26 mouse cellular contexts compared by ENCODE assay signal in genomic region chr9:15312054-15312735, GRCm38 (mm10). TPM values are rescaled to one million over a fixed set of nuclear protein-coding genes. Genes with fewer than 3 reads are reported as not detected.
A peak's percentile ranks its signal among the peaks of the same experiment; 100 is the strongest.
DNase-seq lines count a peak whose midpoint lies in the region; ATAC-seq and TF ChIP-seq lines count a peak whose summit lies in the region.
"Had no signal": no experiment of that assay in that cellular context is flagged by ENCODE, and none has a peak within 500 bp of the region (broad histone marks: within the 10 kb centered on the region; RNA-seq: fewer than 3 reads in every experiment).

No protein-coding gene starts in this region.

- no peaks in the 10 kb centered on the region; a peak in 1 of 4 replicates for H3K4me1 ChIP-seq in ES-E14 (ENCODE audit: control insufficient read depth in 2 of 2, insufficient read depth in 2 of 2, low read length in 2 of 2, poor library complexity in 1 of 2)
- H3K4me1 ChIP-seq in liver, embryonic 16.5 days (ENCODE audit: control insufficient read depth, low read depth, low read length), result peaks cover 13% of the 10 kb centered on the region

- H3K9ac ChIP-seq in ES-E14 (ENCODE audit: insufficient read depth, low read depth, low read length, poor library complexity, severe bottlenecking), result no peak overlapping the region
- no peak overlapping the region for H3K9ac ChIP-seq in liver, embryonic 16.5 days (ENCODE audit: low read depth, low read length)
- H3K9ac ChIP-seq: embryonic facial prominence, embryonic 13.5 days; forebrain, embryonic 15.5 days; heart, embryonic 12.5 days; midbrain, embryonic 15.5 days; neural tube, embryonic 13.5 days had no signal

- in situ Hi-C loops in ES-E14 (cut with MboI; ENCODE audit: low sequenced_read_pairs in 2 of 2, unreplicated experiment in 2 of 2), result no loop called here

- H3K4me3 ChIP-seq in ES-E14 (ENCODE audit: insufficient read depth in 1 of 2, low read depth in 1 of 2, low read length in 2 of 2, poor library complexity in 1 of 2, severe bottlenecking in 1 of 2), result no peak overlapping the region
- H3K4me3 ChIP-seq in liver, embryonic 16.5 days (ENCODE audit: low read depth, low read length), result no peak overlapping the region
- no peak overlapping the region for H3K4me3 ChIP-seq in gastrocnemius, adult 2 months
- H3K4me3 ChIP-seq: embryonic facial prominence, embryonic 13.5 days; forebrain, embryonic 15.5 days; heart, embryonic 12.5 days; hindbrain, embryonic 10.5 days; midbrain, embryonic 15.5 days; neural tube, embryonic 13.5 days had no signal

- H3K9me3 ChIP-seq in ES-E14 (ENCODE audit: control insufficient read depth, insufficient read depth, low read depth, low read length), result no peaks in the 10 kb centered on the region
- H3K9me3 ChIP-seq in liver, embryonic 16.5 days (replicated peaks; ENCODE audit: control insufficient read depth, low read length), result no peaks in the 10 kb centered on the region
- H3K9me3 ChIP-seq: embryonic facial prominence, embryonic 13.5 days; forebrain, embryonic 15.5 days; heart, embryonic 12.5 days; hindbrain, embryonic 10.5 days; midbrain, embryonic 15.5 days; neural tube, embryonic 13.5 days had no signal

- WGBS in liver, embryonic 16.5 days (ENCODE audit: insufficient replicate concordance), result 50% methylated on average over 2 of the region's 2 CpGs

- H3K4me2 ChIP-seq in liver, embryonic 16.5 days (ENCODE audit: low read depth, low read length), result no peak overlapping the region
- H3K4me2 ChIP-seq: embryonic facial prominence, embryonic 13.5 days; forebrain, embryonic 15.5 days; heart, embryonic 12.5 days; midbrain, embryonic 15.5 days; neural tube, embryonic 13.5 days had no signal

- no peak for TF ChIP-seq CTCF in gastrocnemius, adult 2 months (IDR thresholded peaks at IDR 0.05)

- peak; percentile 28 for DNase-seq in cerebellum, adult 9-10 months
- DNase-seq in cerebellum, adult 11 months, result no peak
- no peak for DNase-seq in ES-E14 (ENCODE audit: low read depth, low spot score)
- DNase-seq in brain, adult 2 months (ENCODE audit: low read depth, low spot score), result peak; percentile 30
- DNase-seq in right cerebral cortex, postnatal 36 days (ENCODE audit: low spot score in 2 of 2), result no peak
- no peak for DNase-seq in gastrocnemius, adult 2 months
- DNase-seq: adrenal gland, postnatal 25 days; cerebellum, adult 11-12 months; gastrocnemius, postnatal 10 days; heart, adult 11 months; heart, postnatal 10 days; kidney, adult 11 months; lung, adult 18-20 months; lung, postnatal 14 days; retina, postnatal 1 day; right cerebral cortex, postnatal 25 days; thymus, postnatal 36 days had no signal

- intact Hi-C loops in gastrocnemius, adult 2 months (cut with DNase I), result no loop called here

- H3K27me3 ChIP-seq in liver, embryonic 16.5 days (ENCODE audit: control insufficient read depth, insufficient read depth, low read depth, low read length), result no peaks in the 10 kb centered on the region
- H3K27me3 ChIP-seq: embryonic facial prominence, embryonic 13.5 days; forebrain, embryonic 15.5 days; heart, embryonic 12.5 days; midbrain, embryonic 15.5 days; neural tube, embryonic 13.5 days had no signal

- H3K27ac ChIP-seq in ES-E14 (ENCODE audit: insufficient read depth, low read depth, low read length, poor library complexity, severe bottlenecking), result no peak overlapping the region
- H3K27ac ChIP-seq in liver, embryonic 16.5 days (ENCODE audit: low read length), result no peak overlapping the region
- no peak overlapping the region for H3K27ac ChIP-seq in gastrocnemius, adult 2 months
- H3K27ac ChIP-seq: embryonic facial prominence, embryonic 13.5 days; forebrain, embryonic 15.5 days; hindbrain, embryonic 10.5 days; kidney, postnatal 0 days; midbrain, embryonic 15.5 days; neural tube, embryonic 13.5 days had no signal

- peak; percentile 53; the same call in 1 of the 2 replicates for ATAC-seq in liver, embryonic 16.5 days (ENCODE audit: low read depth)
- no peak for ATAC-seq in inflammation-experienced regulatory T-cells, adult 6 months
- ATAC-seq: forebrain, embryonic 15.5 days; midbrain, embryonic 15.5 days had no signal

- peaks cover 76% of the 10 kb centered on the region for H3K36me3 ChIP-seq in ES-E14 (ENCODE audit: control insufficient read depth, insufficient read depth, low read length, poor library complexity, severe bottlenecking)
- peaks cover 56% of the 10 kb centered on the region for H3K36me3 ChIP-seq in liver, embryonic 16.5 days (ENCODE audit: control insufficient read depth, insufficient read depth)

TF ChIP-seq in ES-E14, 5 proteins besides CTCF, POLR2A, EP300 and RAD21:
- TF ChIP-seq CHD2 (IDR thresholded peaks at IDR 0.05; ENCODE audit: low read depth, low read length), result peak; percentile 79
- TF ChIP-seq ZC3H11A (IDR thresholded peaks at IDR 0.05; ENCODE audit: borderline replicate concordance, low read depth, low read length), result no peak

RNA-seq across cellular contexts. Expression of gene 4931406C07Rik, which starts 5.9 kb away (rescaled TPM):
- total RNA-seq in ES-E14 (2012; rRNA removed), result 6.4 and 6.5 TPM in 2 replicates
- 3.9 and 4.1 TPM in 2 replicates for polyA plus RNA-seq in liver, embryonic 16.5 days (2015; fragmentation: Nextera tagmentation; extraction: Ambion mirVana)
- polyA plus RNA-seq in inflammation-experienced regulatory T-cells, adult 6 months (2017; shearing (Covaris generic)), result 1 to 10 TPM; 3.2 to 7.2 (median 5.0) TPM
- total RNA-seq in gastrocnemius, adult 2 months (2021), result 1 to 10 TPM; 3.4 to 3.6 TPM

RNA-seq across cellular contexts. Expression of gene Taf1d, which starts 6.2 kb away (rescaled TPM):
- total RNA-seq in ES-E14 (2012; rRNA removed), result 982 and 1,438 TPM in 2 replicates
- polyA plus RNA-seq in liver, embryonic 16.5 days (2015; fragmentation: Nextera tagmentation; extraction: Ambion mirVana), result 21.3 and 21.5 TPM in 2 replicates
- 100 to 1,000 TPM; 108 to 150 (median 131) TPM for polyA plus RNA-seq in inflammation-experienced regulatory T-cells, adult 6 months (2017; shearing (Covaris generic))
- 100 to 1,000 TPM; 101 to 103 TPM for total RNA-seq in gastrocnemius, adult 2 months (2021)

RNA-seq across cellular contexts. Expression of gene Med17, which starts 32.5 kb away (rescaled TPM):
- total RNA-seq in ES-E14 (2012; rRNA removed), result 37.2 and 51.5 TPM in 2 replicates
- polyA plus RNA-seq in liver, embryonic 16.5 days (2015; fragmentation: Nextera tagmentation; extraction: Ambion mirVana), result 12.4 and 13.4 TPM in 2 replicates
- polyA plus RNA-seq in inflammation-experienced regulatory T-cells, adult 6 months (2017; shearing (Covaris generic)), result 10 to 100 TPM; 21.2 to 39.0 (median 24.7) TPM
- 10 to 100 TPM in 1 of 2 experiments, 1 to 10 TPM in 1; 6.5 to 11.7 TPM for total RNA-seq in gastrocnemius, adult 2 months (2021)

RNA-seq across cellular contexts. Expression of gene Cep295, which starts 45.4 kb away (rescaled TPM):
- total RNA-seq in ES-E14 (2012; rRNA removed), result 64.3 and 81.2 TPM in 2 replicates
- 6.8 and 6.9 TPM in 2 replicates for polyA plus RNA-seq in liver, embryonic 16.5 days (2015; fragmentation: Nextera tagmentation; extraction: Ambion mirVana)
- polyA plus RNA-seq in inflammation-experienced regulatory T-cells, adult 6 months (2017; shearing (Covaris generic)), result 10 to 100 TPM; 20.4 to 31.8 (median 30.6) TPM
- 1 to 10 TPM; 5.1 to 5.9 TPM for total RNA-seq in gastrocnemius, adult 2 months (2021)

Comparison
In these comparisons a context has a peak if more than half of its experiments do, and no peak if none do; other contexts are left out.
1. DNase-seq: peak in cerebellum, adult 9-10 months (single experiment) and brain, adult 2 months (single experiment); none in cerebellum, adult 11 months (single experiment), ES-E14 (single experiment), right cerebral cortex, postnatal 36 days (0 of 2) and gastrocnemius, adult 2 months (single experiment).